Mouse (Mus musculus): ENCODE results near the gene Agtpbp1. TPM values are rescaled to one million over a fixed set of nuclear protein-coding genes. Genes with fewer than 3 reads are reported as not detected.
A peak's percentile ranks its signal among the peaks of the same experiment; 100 is the strongest.

Gene Agtpbp1
- total and polyA plus RNA-seq, 3 experiments = 24.2 to 117 (median 33.7) TPM

GRCm38 (mm10) chr13:59397571-59397970 lies 187.5 kb downstream of the Agtpbp1 start:
- DNase-seq (ENCODE audit: low read depth, low spot score) = peak; percentile 27
- Histone ChIP-seq H3K27me3 (ENCODE audit: control insufficient read depth in 1 of 2, insufficient read depth in 2 of 2, low read length in 2 of 2) (peaks cover 0 to 1% of the 10 kb centered on the region in 2 experiments; a peak in 3 of 4 replicates), H3K4me3 (ENCODE audit: control insufficient read depth in 1 of 2, insufficient read depth in 1 of 2, low read depth in 2 of 2, low read length in 2 of 2) (no peak overlapping the region), H3K9ac (ENCODE audit: control insufficient read depth, low read depth, low read length, poor library complexity, severe bottlenecking) (no peak overlapping the region), H3K79me2 (ENCODE audit: control insufficient read depth, insufficient read depth, low read length, poor library complexity) (no peaks in the 10 kb centered on the region), H3K4me1 (ENCODE audit: control insufficient read depth in 1 of 2, insufficient read depth in 2 of 2, low read length in 2 of 2) (no peaks in the 10 kb centered on the region), H3K9me3 (replicated peaks; ENCODE audit: insufficient read depth, low read length) (no peaks in the 10 kb centered on the region), H3K36me3 (ENCODE audit: control insufficient read depth in 1 of 2, insufficient read depth in 2 of 2, low read length in 2 of 2) (no peaks in the 10 kb centered on the region), H3K27ac (ENCODE audit: control insufficient read depth, low read depth, low read length) (no peak overlapping the region)
- TF ChIP-seq SIN3A (IDR thresholded peaks at IDR 0.05; ENCODE audit: low read length) = no peak
- no peak for TF ChIP-seq MYB (IDR thresholded peaks at IDR 0.05; ENCODE audit: low read depth, low read length)
- TF ChIP-seq E2F4 (IDR thresholded peaks at IDR 0.05; ENCODE audit: borderline replicate concordance, low read depth, low read length) = no peak
- TF ChIP-seq CHD2 (IDR thresholded peaks at IDR 0.05; ENCODE audit: low read length) = no peak
- TF ChIP-seq USF2 (IDR thresholded peaks at IDR 0.05; ENCODE audit: borderline replicate concordance in 1 of 2, insufficient read depth in 1 of 2, low read depth in 1 of 2, low read length in 2 of 2) = no peak
- peak; percentile 80 for TF ChIP-seq SMC3 (IDR thresholded peaks at IDR 0.05; ENCODE audit: low read depth, low read length)
- TF ChIP-seq KAT2A (conservative IDR thresholded peaks at IDR 0.05; ENCODE audit: low read depth, low read length) = no peak
- peak; percentile 70 to 83 (median 79) for TF ChIP-seq CTCF (IDR thresholded peaks at IDR 0.05 in 2 of 3, conservative IDR thresholded peaks at IDR 0.05 in 1 of 3; ENCODE audit: control insufficient read depth in 1 of 3, insufficient read depth in 1 of 3, low read depth in 2 of 3, low read length in 3 of 3, poor library complexity in 1 of 3, severe bottlenecking in 1 of 3)
- TF ChIP-seq NRF1 (IDR thresholded peaks at IDR 0.05; ENCODE audit: insufficient read depth, low read depth, low read length, poor library complexity, severe bottlenecking) = no peak
- TF ChIP-seq ELF1 (IDR thresholded peaks at IDR 0.05; ENCODE audit: low read depth, low read length) = no peak
- TF ChIP-seq TAL1 (IDR thresholded peaks at IDR 0.05; ENCODE audit: low read length) = no peak
- TF ChIP-seq MAZ (IDR thresholded peaks at IDR 0.05; ENCODE audit: low read depth, low read length) = no peak
- no peak for TF ChIP-seq MYC (IDR thresholded peaks at IDR 0.05; ENCODE audit: low read depth, low read length)
- TF ChIP-seq NELFE (IDR thresholded peaks at IDR 0.05; ENCODE audit: low read depth, low read length) = no peak
- TF ChIP-seq POLR2AphosphoS5 (IDR thresholded peaks at IDR 0.05; ENCODE audit: borderline replicate concordance, low read depth, low read length) = no peak
- TF ChIP-seq EP300 (IDR thresholded peaks at IDR 0.05; ENCODE audit: low read depth in 1 of 2, low read length in 2 of 2) = no peak
- no peak for TF ChIP-seq MEF2A (IDR thresholded peaks at IDR 0.05; ENCODE audit: extremely low read depth, insufficient replicate concordance, low read depth, low read length, poor library complexity, severe bottlenecking)
- TF ChIP-seq USF1 (IDR thresholded peaks at IDR 0.05; ENCODE audit: low read depth, low read length) = no peak
- TF ChIP-seq RAD21 (IDR thresholded peaks at IDR 0.05; ENCODE audit: low read depth, low read length) = peak; percentile 72
- no peak for TF ChIP-seq GABPA (IDR thresholded peaks at IDR 0.05; ENCODE audit: low read depth, low read length)
- TF ChIP-seq ZC3H11A (IDR thresholded peaks at IDR 0.05; ENCODE audit: low read depth, low read length) = peak; percentile 51; the same call in 1 of the 2 replicates
- TF ChIP-seq HCFC1 (IDR thresholded peaks at IDR 0.05; ENCODE audit: low read depth, low read length) = no peak
- TF ChIP-seq JUND (IDR thresholded peaks at IDR 0.05; ENCODE audit: low read depth, low read length) = no peak
- no peak for TF ChIP-seq TCF12 (IDR thresholded peaks at IDR 0.05; ENCODE audit: low read depth, low read length)
- no peak for TF ChIP-seq BHLHE40 (IDR thresholded peaks at IDR 0.05; ENCODE audit: borderline replicate concordance, low read depth, low read length)
- TF ChIP-seq TBP (IDR thresholded peaks at IDR 0.05; ENCODE audit: low read depth, low read length) = no peak

Other genes with a start within 250 kb of the Agtpbp1 start
- 19.5 and 25.8 TPM in 2 replicates for gene Naa35, start within 50 bp of the Agtpbp1 start, total RNA-seq (2012; rRNA removed)
- 10 to 100 TPM in 1 of 2 experiments, not detected in 1; 44.4 TPM for gene Naa35, start within 50 bp of the Agtpbp1 start, polyA plus RNA-seq (2012; ENCODE audit: insufficient read depth in 1 of 2, insufficient read length in 2 of 2, low read depth in 1 of 2, low replicate concordance in 2 of 2, missing spikeins in 1 of 2)
- gene Golm1, start 90.6 kb upstream of the Agtpbp1 start, total RNA-seq (2012; rRNA removed) = 22.1 and 23.6 TPM in 2 replicates
- 10 to 100 TPM in 1 of 2 experiments, not detected in 1; 26.8 TPM for gene Golm1, start 90.6 kb upstream of the Agtpbp1 start, polyA plus RNA-seq (2012; ENCODE audit: insufficient read depth in 1 of 2, insufficient read length in 2 of 2, low read depth in 1 of 2, low replicate concordance in 2 of 2, missing spikeins in 1 of 2)
- not detected in 2 replicates for gene 4921517D22Rik, start 108.9 kb upstream of the Agtpbp1 start, total RNA-seq (2012; rRNA removed)
- gene 4921517D22Rik, start 108.9 kb upstream of the Agtpbp1 start, polyA plus RNA-seq (2012; ENCODE audit: insufficient read depth in 1 of 2, insufficient read length in 2 of 2, low read depth in 1 of 2, low replicate concordance in 2 of 2, missing spikeins in 1 of 2) = not detected
- gene Spata31d1a, start 125.1 kb upstream of the Agtpbp1 start, total RNA-seq (2012; rRNA removed) = not detected in 2 replicates
- gene Spata31d1a, start 125.1 kb upstream of the Agtpbp1 start, polyA plus RNA-seq (2012; ENCODE audit: insufficient read depth in 1 of 2, insufficient read length in 2 of 2, low read depth in 1 of 2, low replicate concordance in 2 of 2, missing spikeins in 1 of 2) = under 1 TPM in 1 of 2 experiments, not detected in 1; 0.03 TPM
- gene Spata31d1b, start 127.1 kb upstream of the Agtpbp1 start, total RNA-seq (2012; rRNA removed) = not detected in 2 replicates
- gene Spata31d1b, start 127.1 kb upstream of the Agtpbp1 start, polyA plus RNA-seq (2012; ENCODE audit: insufficient read depth in 1 of 2, insufficient read length in 2 of 2, low read depth in 1 of 2, low replicate concordance in 2 of 2, missing spikeins in 1 of 2) = not detected
- gene Spata31d1d, start 146.5 kb upstream of the Agtpbp1 start, total RNA-seq (2012; rRNA removed) = not detected in 2 replicates
- gene Spata31d1d, start 146.5 kb upstream of the Agtpbp1 start, polyA plus RNA-seq (2012; ENCODE audit: insufficient read depth in 1 of 2, insufficient read length in 2 of 2, low read depth in 1 of 2, low replicate concordance in 2 of 2, missing spikeins in 1 of 2) = not detected
- not detected in 2 replicates for gene 1700014D04Rik, start 161.5 kb upstream of the Agtpbp1 start, total RNA-seq (2012; rRNA removed)
- under 1 TPM in 1 of 2 experiments, not detected in 1; 0.06 TPM for gene 1700014D04Rik, start 161.5 kb upstream of the Agtpbp1 start, polyA plus RNA-seq (2012; ENCODE audit: insufficient read depth in 1 of 2, insufficient read length in 2 of 2, low read depth in 1 of 2, low replicate concordance in 2 of 2, missing spikeins in 1 of 2)
- gene Isca1, start 184.6 kb upstream of the Agtpbp1 start, total RNA-seq (2012; rRNA removed) = 27.1 and 31.2 TPM in 2 replicates
- gene Isca1, start 184.6 kb upstream of the Agtpbp1 start, polyA plus RNA-seq (2012; ENCODE audit: insufficient read depth in 1 of 2, insufficient read length in 2 of 2, low read depth in 1 of 2, low replicate concordance in 2 of 2, missing spikeins in 1 of 2) = 10 to 100 TPM; 63.5 to 76.3 TPM
- gene Gm49354, start 197.0 kb upstream of the Agtpbp1 start, total RNA-seq (2012; rRNA removed) = not detected in 2 replicates
- gene Gm49354, start 197.0 kb upstream of the Agtpbp1 start, polyA plus RNA-seq (2012; ENCODE audit: insufficient read depth in 1 of 2, insufficient read length in 2 of 2, low read depth in 1 of 2, low replicate concordance in 2 of 2, missing spikeins in 1 of 2) = 1 to 10 TPM in 1 of 2 experiments, not detected in 1; 3.6 TPM
- 38.1 and 47.7 TPM in 2 replicates for gene Tut7, start 237.9 kb upstream of the Agtpbp1 start, total RNA-seq (2012; rRNA removed)
- 100 to 1,000 TPM in 1 of 2 experiments, 10 to 100 TPM in 1; 53.8 to 135 TPM for gene Tut7, start 237.9 kb upstream of the Agtpbp1 start, polyA plus RNA-seq (2012; ENCODE audit: insufficient read depth in 1 of 2, insufficient read length in 2 of 2, low read depth in 1 of 2, low replicate concordance in 2 of 2, missing spikeins in 1 of 2)